Mouse (Mus musculus) embryonic facial prominence, embryonic 12.5 days (tissue): ENCODE data around the gene Mchr1. TPM values are rescaled to one million over a fixed set of nuclear protein-coding genes. Genes with fewer than 3 reads are reported as not detected.
"Not testable (repeated sequence)": the region's sequence is repeated elsewhere in the genome, so short reads cannot be mapped to it uniquely, and the experiment has no call there.

Experiments
- ATAC-seq: fragments of 200-750 bp; cut with Nextera tagmentation; 2 replicates; pipeline ENCODE4 v1.8.0; 2017; ENCODE audit not compliant: insufficient number of reproducible peaks, insufficient read depth, low FRiP score, low TSS enrichment
- H3K27ac ChIP-seq: fragments of 300-500 bp; sonication (generic); 2 replicates; pipeline ENCODE4 v1.5.1; 2016; ENCODE audit warnings: mild to moderate bottlenecking
- H3K27me3 ChIP-seq: fragments of 300-500 bp; sonication (generic); 2 replicates; pipeline ENCODE4 v1.6.1; 2016; ENCODE audit warnings: mild to moderate bottlenecking, moderate library complexity
- H3K36me3 ChIP-seq: fragments of 300-500 bp; sonication (generic); 2 replicates; pipeline ENCODE4 v1.6.1; 2016; ENCODE audit warnings: mild to moderate bottlenecking
- H3K4me1 ChIP-seq: fragments of 300-500 bp; sonication (generic); 2 replicates; pipeline ENCODE4 v1.6.1; 2016
- H3K4me2 ChIP-seq: fragments of 300-500 bp; sonication (generic); replicated peaks from 2 replicates; pipeline ENCODE4 v1.6.1; 2016; ENCODE audit warnings: mild to moderate bottlenecking, moderate library complexity
- H3K4me3 ChIP-seq: fragments of 300-500 bp; sonication (generic); 2 replicates; pipeline ENCODE4 v1.5.1; 2016; ENCODE audit warnings: mild to moderate bottlenecking
- H3K9ac ChIP-seq: fragments of 300-500 bp; sonication (generic); 2 replicates; pipeline ENCODE4 v1.6.1; 2016; ENCODE audit warnings: mild to moderate bottlenecking, moderate library complexity
- H3K9me3 ChIP-seq: fragments of 300-500 bp; sonication (generic); 2 replicates; pipeline ENCODE4 v1.6.1; 2016; ENCODE audit warnings: mild to moderate bottlenecking, moderate library complexity
- WGBS: fragments of 180-500 bp; shearing (Covaris S2); methylation state at CpG from one replicate; pipeline ENCODE4 v1.1.7; 2016; 5-methylcytosine and 5-hydroxymethylcytosine counted together
- polyA plus RNA-seq: library from polyadenylated mRNA; unstranded; fragments of >200 nt; fragmentation: Nextera tagmentation; extraction: Ambion mirVana; gene quantifications from 2 replicates; pipeline ENCODE4 v1.2.1, GENCODE M21; 2016

Mchr1 gene
- polyA plus RNA-seq, 1 experiment from 2014 or later: 1.0 TPM

DNA sequence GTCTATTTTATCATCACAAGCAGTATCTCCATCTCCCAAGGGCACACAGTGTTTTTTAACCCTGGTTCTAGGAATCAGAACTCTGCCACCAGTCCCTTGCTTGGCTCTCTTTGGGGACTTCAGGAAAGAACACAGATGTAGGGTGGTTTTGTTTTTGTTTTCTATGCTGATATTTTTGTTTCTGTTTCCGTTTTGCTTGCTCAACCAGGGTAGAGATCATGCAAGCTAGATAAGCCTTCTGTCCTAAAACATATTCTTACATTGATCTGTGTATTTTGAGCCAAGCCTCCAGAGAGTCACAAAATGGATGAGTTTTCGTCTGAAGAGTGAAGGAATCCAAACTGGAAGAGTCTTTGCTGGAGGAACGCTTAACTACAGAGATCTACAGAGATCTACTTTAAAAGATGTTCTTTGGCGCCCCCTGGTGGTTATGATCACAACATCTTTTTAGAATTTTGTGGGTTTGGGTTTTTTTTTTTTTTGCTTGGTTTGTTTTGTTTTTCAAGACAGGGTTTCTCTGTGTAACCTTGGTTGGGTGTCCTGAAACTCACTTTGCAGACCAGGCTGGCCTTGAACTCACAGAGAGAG, 35.8 kb upstream of the Mchr1 start:
- ATAC-seq: no peak
- H3K4me3 ChIP-seq: no peak overlapping the region
- 21% methylated on average over 4 of the region's 4 CpGs for WGBS
- no peaks in the 10 kb centered on the region for H3K36me3 ChIP-seq
- no peak overlapping the region for H3K9ac ChIP-seq
- no peaks in the 10 kb centered on the region for H3K4me1 ChIP-seq
- H3K4me2 ChIP-seq: no peak overlapping the region
- no peaks in the 10 kb centered on the region for H3K27me3 ChIP-seq
- no peak overlapping the region for H3K27ac ChIP-seq
- H3K9me3 ChIP-seq: no peaks in the 10 kb centered on the region

GRCm38 (mm10) chr15:81202462-81202861, 32.8 kb upstream of the Mchr1 start:
- Histone ChIP-seq H3K4me3 (no peak overlapping the region), H3K27ac (no peak overlapping the region), H3K9ac (no peak overlapping the region), H3K27me3 (no peaks in the 10 kb centered on the region), H3K9me3 (no peaks in the 10 kb centered on the region), H3K36me3 (no peaks in the 10 kb centered on the region), H3K4me2 (no peak overlapping the region), H3K4me1 (no peaks in the 10 kb centered on the region)
- 92% methylated on average over 5 of the region's 5 CpGs for WGBS
- ATAC-seq: no peak

- ATAC-seq: no peak
- Histone ChIP-seq H3K9ac (no peak overlapping the region), H3K27me3 (no peaks in the 10 kb centered on the region), H3K36me3 (no peaks in the 10 kb centered on the region), H3K27ac (no peak overlapping the region), H3K4me3 (no peak overlapping the region), H3K4me1 (peaks cover 12% of the 10 kb centered on the region; the same call in 1 of the 2 replicates), H3K9me3 (no peaks in the 10 kb centered on the region), H3K4me2 (no peak overlapping the region)
- WGBS: 57% methylated on average over 5 of the region's 5 CpGs
Measured at GRCm38 (mm10) chr15:81210496-81210895, 24.8 kb upstream of the Mchr1 start.

GRCm38 (mm10) chr15:81212976-81213375, 22.3 kb upstream of the Mchr1 start:
- H3K4me1 ChIP-seq: peaks cover 12% of the 10 kb centered on the region; the same call in 1 of the 2 replicates
- H3K36me3 ChIP-seq: no peaks in the 10 kb centered on the region
- WGBS: 25% methylated on average over 15 of the region's 15 CpGs
- no peaks in the 10 kb centered on the region for H3K27me3 ChIP-seq
- H3K9me3 ChIP-seq: no peaks in the 10 kb centered on the region
- no peak overlapping the region for H3K9ac ChIP-seq
- peak overlapping the region; percentile 65; the same call in 1 of the 2 replicates for H3K27ac ChIP-seq
- peak overlapping the region; percentile 24 for H3K4me2 ChIP-seq
- peak; percentile 61 for ATAC-seq
- no peak overlapping the region for H3K4me3 ChIP-seq

GRCm38 (mm10) chr15:81216906-81217653, 18.2 kb upstream of the Mchr1 start:
- no peaks in the 10 kb centered on the region for H3K27me3 ChIP-seq
- WGBS: 85% methylated on average over 19 of the region's 19 CpGs
- no peak overlapping the region for H3K4me3 ChIP-seq
- no peaks in the 10 kb centered on the region for H3K36me3 ChIP-seq
- no peak overlapping the region for H3K9ac ChIP-seq
- ATAC-seq: no peak
- no peaks in the 10 kb centered on the region for H3K9me3 ChIP-seq
- peaks cover 12% of the 10 kb centered on the region; the same call in 1 of the 2 replicates for H3K4me1 ChIP-seq
- no peak overlapping the region for H3K4me2 ChIP-seq
- no peak overlapping the region for H3K27ac ChIP-seq

DNA sequence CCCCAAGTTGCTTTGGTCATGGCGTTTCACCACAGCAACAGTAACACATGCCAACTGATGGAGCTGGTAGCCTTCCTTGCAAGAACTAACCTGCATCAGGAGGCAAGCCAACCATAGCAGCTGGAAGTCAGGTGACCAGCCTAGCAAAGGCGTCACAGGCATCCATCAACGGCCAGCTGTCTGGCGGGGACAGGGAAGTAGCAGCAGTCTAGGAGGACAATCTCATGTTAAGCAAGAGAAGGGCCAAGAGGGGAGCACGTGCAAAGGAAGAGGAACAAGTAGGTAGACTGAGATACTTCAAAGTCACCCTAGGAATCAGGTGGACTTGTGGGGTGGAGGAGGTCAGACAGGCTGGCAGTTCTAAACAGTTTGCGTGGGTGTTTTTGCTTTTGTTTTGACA, 16.2 kb upstream of the Mchr1 start:
- Histone ChIP-seq H3K4me1 (no peaks in the 10 kb centered on the region), H3K36me3 (no peaks in the 10 kb centered on the region), H3K27ac (no peak overlapping the region), H3K27me3 (no peaks in the 10 kb centered on the region), H3K4me3 (no peak overlapping the region), H3K9me3 (no peaks in the 10 kb centered on the region), H3K4me2 (no peak overlapping the region), H3K9ac (no peak overlapping the region)
- WGBS: 77% methylated on average over 6 of the region's 6 CpGs
- ATAC-seq: no peak

DNA sequence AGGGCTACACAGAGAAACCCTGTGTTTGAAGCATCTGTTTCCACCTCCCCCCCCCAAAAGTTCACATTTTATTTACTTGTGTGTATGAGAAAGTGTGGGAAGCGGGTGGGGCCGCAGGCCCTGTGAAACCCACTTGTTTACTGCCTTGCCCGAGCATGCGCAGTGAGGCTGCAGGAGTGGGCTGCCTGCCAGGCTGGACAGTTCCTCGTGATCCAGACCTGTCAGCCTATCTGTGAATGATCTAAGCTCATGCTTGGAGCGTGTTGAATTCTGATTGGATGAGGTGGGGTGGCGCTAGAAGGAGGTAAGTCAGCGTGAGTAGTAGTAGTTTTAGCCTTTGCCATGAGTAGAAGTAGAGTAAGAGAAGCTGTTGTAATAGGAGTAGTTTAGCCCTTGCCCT, 15.2 kb upstream of the Mchr1 start:
- not testable (repeated sequence) for ATAC-seq, H3K4me1 ChIP-seq, H3K27ac ChIP-seq, H3K27me3 ChIP-seq, H3K36me3 ChIP-seq, H3K9me3 ChIP-seq, H3K4me3 ChIP-seq, H3K9ac ChIP-seq, H3K4me2 ChIP-seq
- 67% methylated on average over 8 of the region's 8 CpGs for WGBS

GRCm38 (mm10) chr15:81221446-81221845, 13.9 kb upstream of the Mchr1 start:
- H3K4me1 ChIP-seq: no peaks in the 10 kb centered on the region
- H3K4me2 ChIP-seq: no peak overlapping the region
- 76% methylated on average over 6 of the region's 6 CpGs for WGBS
- no peak overlapping the region for H3K4me3 ChIP-seq
- H3K9me3 ChIP-seq: no peaks in the 10 kb centered on the region
- no peak overlapping the region for H3K27ac ChIP-seq
- H3K9ac ChIP-seq: no peak overlapping the region
- H3K27me3 ChIP-seq: no peaks in the 10 kb centered on the region
- no peak for ATAC-seq
- no peaks in the 10 kb centered on the region for H3K36me3 ChIP-seq

GRCm38 (mm10) chr15:81225016-81225415, 10.3 kb upstream of the Mchr1 start:
- Histone ChIP-seq H3K36me3 (no peaks in the 10 kb centered on the region), H3K4me1 (no peaks in the 10 kb centered on the region), H3K9me3 (no peaks in the 10 kb centered on the region), H3K9ac (no peak overlapping the region), H3K27me3 (no peaks in the 10 kb centered on the region), H3K27ac (no peak overlapping the region), H3K4me3 (no peak overlapping the region), H3K4me2 (no peak overlapping the region)
- whole genome bisulfite sequencing: 89% methylated on average over 10 of the region's 10 CpGs
- no peak for ATAC-seq

- Histone ChIP-seq H3K4me2 (no peak overlapping the region), H3K4me1 (no peaks in the 10 kb centered on the region), H3K4me3 (no peak overlapping the region), H3K9me3 (no peaks in the 10 kb centered on the region), H3K9ac (no peak overlapping the region), H3K27me3 (no peaks in the 10 kb centered on the region), H3K36me3 (no peaks in the 10 kb centered on the region), H3K27ac (no peak overlapping the region)
- 72% methylated on average over 6 of the region's 6 CpGs for WGBS
- no peak for ATAC-seq
Measured at GRCm38 (mm10) chr15:81225732-81226131, 9.6 kb upstream of the Mchr1 start.

DNA sequence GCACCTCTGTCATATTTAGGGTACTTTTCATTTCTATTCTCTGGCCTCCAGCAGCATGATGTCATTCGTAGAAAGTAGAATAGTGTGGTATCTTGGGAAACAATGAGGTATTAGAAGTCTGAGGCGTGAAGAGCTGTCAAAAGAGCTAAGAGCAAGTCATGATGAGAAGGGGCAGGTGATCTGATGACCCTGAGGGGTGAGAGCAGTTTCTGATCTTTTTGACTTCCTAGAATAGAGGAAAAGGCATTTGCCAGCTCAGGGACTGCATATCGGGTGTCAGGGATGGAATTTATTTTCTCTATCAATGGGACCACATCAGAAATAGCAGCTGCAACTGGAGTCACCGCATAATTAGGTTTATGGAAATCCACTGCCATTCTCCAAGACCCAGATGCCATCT, 8.5 kb upstream of the Mchr1 start:
- H3K9ac ChIP-seq: no peak overlapping the region
- H3K27me3 ChIP-seq: no peaks in the 10 kb centered on the region
- H3K9me3 ChIP-seq: no peaks in the 10 kb centered on the region
- 57% methylated on average over 4 of the region's 4 CpGs for WGBS
- H3K36me3 ChIP-seq: no peaks in the 10 kb centered on the region
- ATAC-seq: no peak
- H3K4me2 ChIP-seq: no peak overlapping the region
- H3K27ac ChIP-seq: no peak overlapping the region
- H3K4me1 ChIP-seq: no peaks in the 10 kb centered on the region
- no peak overlapping the region for H3K4me3 ChIP-seq

- Histone ChIP-seq H3K4me3 (no peak overlapping the region), H3K27me3 (no peaks in the 10 kb centered on the region), H3K36me3 (no peaks in the 10 kb centered on the region), H3K4me2 (no peak overlapping the region), H3K27ac (no peak overlapping the region), H3K9me3 (no peaks in the 10 kb centered on the region), H3K4me1 (no peaks in the 10 kb centered on the region), H3K9ac (no peak overlapping the region)
- ATAC-seq: no peak
- WGBS: 93% methylated on average over 3 of the region's 3 CpGs
Measured at GRCm38 (mm10) chr15:81227275-81227674, 8.0 kb upstream of the Mchr1 start.
